Mouse (Mus musculus): ENCODE results near the gene Rap1gds1. TPM values are rescaled to one million over a fixed set of nuclear protein-coding genes. Genes with fewer than 3 reads are reported as not detected.

The Rap1gds1 gene
- total RNA-seq (2014; rRNA removed) (83.6 and 88.5 TPM in 2 replicates), polyA plus RNA-seq (2015; fragmentation: Nextera tagmentation; extraction: Ambion mirVana) (48.5 and 63.9 TPM in 2 replicates)

- Histone ChIP-seq H3K9me3 (ENCODE audit: low read length) (no peaks in the 10 kb centered on the region), H3K4me2 (ENCODE audit: low read depth) (peak within 1 kb of the TSS; percentile 89), H3K27me3 (ENCODE audit: insufficient read depth, low read length) (no peaks in the 10 kb centered on the region), H3K27ac (ENCODE audit: low read depth, low read length) (peak within 1 kb of the TSS; percentile 94), H3K4me1 (ENCODE audit: insufficient read depth) (no peaks in the 10 kb centered on the region; the same call in 1 of the 2 replicates), H3K9ac (peak within 1 kb of the TSS; percentile 90), H3K4me3 (ENCODE audit: low read depth, low read length) (peak within 1 kb of the TSS; percentile 82), H3K36me3 (ENCODE audit: insufficient read depth) (no peaks in the 10 kb centered on the region)
- DNase-seq: peak; percentile 51
- under 1% methylated on average over 75 of the region's 97 CpGs for WGBS
- peak; percentile 57 for ATAC-seq
- no peak for TF ChIP-seq CTCF (IDR thresholded peaks at IDR 0.05; ENCODE audit: low read depth)
These were observed at the start of gene Rap1gds1 for GRCm38 (mm10) chr3:139074484-139075211. Gene Rap1gds1, minus strand, starts transcription at chr3:139075201.

- DNase-seq (no peak), ATAC-seq (no peak)
- Histone ChIP-seq H3K9ac (no peak overlapping the region), H3K27ac (ENCODE audit: low read depth, low read length) (no peak overlapping the region), H3K36me3 (ENCODE audit: insufficient read depth) (no peaks in the 10 kb centered on the region), H3K4me2 (ENCODE audit: low read depth) (no peak overlapping the region), H3K4me1 (ENCODE audit: insufficient read depth) (no peaks in the 10 kb centered on the region), H3K27me3 (ENCODE audit: insufficient read depth, low read length) (no peaks in the 10 kb centered on the region), H3K9me3 (ENCODE audit: low read length) (no peaks in the 10 kb centered on the region), H3K4me3 (ENCODE audit: low read depth, low read length) (no peak overlapping the region)
- TF ChIP-seq CTCF (IDR thresholded peaks at IDR 0.05; ENCODE audit: low read depth): no peak
These were observed 43.4 kb upstream of the Rap1gds1 start for GRCm38 (mm10) chr3:139118446-139118845.

DNA sequence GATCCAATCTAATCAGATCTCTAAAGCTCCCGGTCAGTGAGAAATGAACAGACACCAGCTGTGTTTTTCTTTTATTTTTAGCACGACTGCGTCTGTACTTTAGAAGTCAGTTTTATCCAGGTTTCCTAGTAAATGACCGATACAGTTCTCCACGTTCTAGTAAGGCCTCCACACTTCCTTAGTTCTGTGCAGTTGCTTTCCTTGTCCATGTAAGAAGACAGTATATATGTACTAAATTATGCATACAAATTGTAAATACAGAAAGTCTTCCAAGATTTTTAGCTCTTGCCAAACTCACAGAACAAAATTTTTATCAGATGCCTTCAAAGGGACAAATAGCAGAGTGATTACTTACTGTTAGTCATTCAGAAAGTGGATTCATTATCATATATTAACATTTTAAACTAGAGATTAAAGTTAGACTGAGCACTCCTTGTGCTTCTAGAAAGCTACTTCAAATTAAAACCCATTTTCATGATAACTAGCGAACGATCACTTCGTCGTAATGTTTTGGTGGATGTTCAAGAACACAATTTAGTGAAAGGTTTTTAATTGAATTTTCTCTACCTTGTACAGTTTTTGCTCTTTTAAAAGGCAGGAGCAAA, 41.8 kb upstream of the Rap1gds1 start:
- H3K27me3 ChIP-seq (ENCODE audit: insufficient read depth, low read length): no peaks in the 10 kb centered on the region
- H3K4me3 ChIP-seq (ENCODE audit: low read depth, low read length): no peak overlapping the region
- H3K4me2 ChIP-seq (ENCODE audit: low read depth): no peak overlapping the region
- no peak for TF ChIP-seq CTCF (IDR thresholded peaks at IDR 0.05; ENCODE audit: low read depth)
- H3K36me3 ChIP-seq (ENCODE audit: insufficient read depth): no peaks in the 10 kb centered on the region
- H3K9me3 ChIP-seq (ENCODE audit: low read length): no peaks in the 10 kb centered on the region
- H3K9ac ChIP-seq: no peak overlapping the region
- 26% methylated on average over 9 of the region's 9 CpGs for WGBS
- ATAC-seq: peak; percentile 40; the same call in 1 of the 2 replicates
- H3K27ac ChIP-seq (ENCODE audit: low read depth, low read length): no peak overlapping the region
- DNase-seq: no peak
- no peaks in the 10 kb centered on the region for H3K4me1 ChIP-seq (ENCODE audit: insufficient read depth)

DNA sequence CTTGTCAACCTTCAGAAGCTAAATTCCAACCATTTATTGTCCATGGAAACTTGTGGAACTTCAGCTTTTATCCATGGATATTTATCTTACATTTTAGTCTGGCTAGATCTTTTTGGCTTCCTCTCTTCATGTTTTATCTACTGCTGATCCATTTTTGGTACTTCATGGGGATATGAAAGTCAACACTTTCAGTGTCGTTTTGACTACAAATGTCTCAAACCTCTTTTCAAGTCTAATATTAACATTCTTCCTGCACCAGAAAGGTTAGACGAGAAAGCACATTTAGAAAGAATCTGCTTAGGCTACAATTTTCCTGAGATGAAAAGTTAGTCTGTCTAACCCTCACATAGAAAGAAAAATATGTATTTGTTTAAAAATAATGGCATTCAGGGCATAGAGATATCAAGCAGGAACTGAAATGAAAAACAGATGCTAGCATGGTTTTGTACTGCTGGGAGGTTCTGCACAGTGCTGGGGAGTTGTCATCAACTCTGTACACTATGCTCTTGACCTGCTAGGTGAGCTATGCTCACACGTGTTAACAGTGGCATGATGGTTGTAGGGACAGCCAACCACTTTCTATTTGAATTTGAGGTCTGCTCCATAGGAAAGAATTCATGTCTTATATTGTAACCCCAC, 37.5 kb upstream of the Rap1gds1 start:
- DNase-seq: no peak
- H3K27me3 ChIP-seq (ENCODE audit: insufficient read depth, low read length): no peaks in the 10 kb centered on the region
- no peak overlapping the region for H3K4me2 ChIP-seq (ENCODE audit: low read depth)
- no peaks in the 10 kb centered on the region for H3K9me3 ChIP-seq (ENCODE audit: low read length)
- H3K36me3 ChIP-seq (ENCODE audit: insufficient read depth): no peaks in the 10 kb centered on the region
- WGBS: 65% methylated on average over 3 of the region's 3 CpGs
- no peak for TF ChIP-seq CTCF (IDR thresholded peaks at IDR 0.05; ENCODE audit: low read depth)
- no peak overlapping the region for H3K4me3 ChIP-seq (ENCODE audit: low read depth, low read length)
- H3K27ac ChIP-seq (ENCODE audit: low read depth, low read length): no peak overlapping the region
- H3K4me1 ChIP-seq (ENCODE audit: insufficient read depth): no peaks in the 10 kb centered on the region
- no peak overlapping the region for H3K9ac ChIP-seq
- no peak for ATAC-seq

GRCm38 (mm10) chr3:139111877-139112276, 36.9 kb upstream of the Rap1gds1 start:
- TF ChIP-seq CTCF (IDR thresholded peaks at IDR 0.05; ENCODE audit: low read depth): no peak
- H3K4me2 ChIP-seq (ENCODE audit: low read depth): no peak overlapping the region
- H3K4me3 ChIP-seq (ENCODE audit: low read depth, low read length): no peak overlapping the region
- H3K4me1 ChIP-seq (ENCODE audit: insufficient read depth): no peaks in the 10 kb centered on the region
- H3K27ac ChIP-seq (ENCODE audit: low read depth, low read length): no peak overlapping the region
- H3K27me3 ChIP-seq (ENCODE audit: insufficient read depth, low read length): no peaks in the 10 kb centered on the region
- DNase-seq (no peak), ATAC-seq (no peak; the same call in 1 of the 2 replicates)
- no peaks in the 10 kb centered on the region for H3K9me3 ChIP-seq (ENCODE audit: low read length)
- no peaks in the 10 kb centered on the region for H3K36me3 ChIP-seq (ENCODE audit: insufficient read depth)
- 64% methylated on average over 2 of the region's 2 CpGs for WGBS
- H3K9ac ChIP-seq: no peak overlapping the region

GRCm38 (mm10) chr3:139108176-139108575, 33.2 kb upstream of the Rap1gds1 start:
- DNase-seq: no peak
- 83% methylated on average over 5 of the region's 5 CpGs for WGBS
- no peak for ATAC-seq
- Histone ChIP-seq H3K4me1 (ENCODE audit: insufficient read depth) (no peaks in the 10 kb centered on the region), H3K36me3 (ENCODE audit: insufficient read depth) (no peaks in the 10 kb centered on the region), H3K4me2 (ENCODE audit: low read depth) (no peak overlapping the region), H3K9ac (no peak overlapping the region), H3K4me3 (ENCODE audit: low read depth, low read length) (no peak overlapping the region), H3K27ac (ENCODE audit: low read depth, low read length) (no peak overlapping the region), H3K27me3 (ENCODE audit: insufficient read depth, low read length) (no peaks in the 10 kb centered on the region), H3K9me3 (ENCODE audit: low read length) (no peaks in the 10 kb centered on the region)
- no peak for TF ChIP-seq CTCF (IDR thresholded peaks at IDR 0.05; ENCODE audit: low read depth)

DNA sequence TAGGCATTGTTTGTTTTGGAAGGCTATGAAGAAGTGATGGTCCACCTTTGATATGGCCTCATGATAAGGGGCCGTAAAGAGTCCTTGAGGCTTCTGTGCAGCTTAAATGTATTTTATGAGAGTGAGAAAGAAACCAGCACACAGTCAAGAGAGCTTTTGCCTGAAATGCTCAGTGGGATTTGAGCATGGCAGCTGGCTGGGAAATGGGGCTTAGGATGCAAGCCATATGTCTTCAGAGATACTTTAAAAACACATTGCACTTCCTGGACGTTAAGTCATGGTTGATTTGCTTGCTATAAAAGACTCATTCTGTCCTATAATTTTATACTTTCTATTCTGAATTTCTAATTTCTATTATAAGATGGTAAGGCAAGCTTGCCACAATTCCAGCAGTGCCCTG, 28.9 kb upstream of the Rap1gds1 start:
- no peaks in the 10 kb centered on the region for H3K9me3 ChIP-seq (ENCODE audit: low read length)
- H3K27ac ChIP-seq (ENCODE audit: low read depth, low read length): no peak overlapping the region
- no peaks in the 10 kb centered on the region for H3K4me1 ChIP-seq (ENCODE audit: insufficient read depth)
- WGBS: 70% methylated on average over 2 of the region's 2 CpGs
- DNase-seq (no peak), ATAC-seq (no peak)
- no peak for TF ChIP-seq CTCF (IDR thresholded peaks at IDR 0.05; ENCODE audit: low read depth)
- H3K9ac ChIP-seq: no peak overlapping the region
- H3K36me3 ChIP-seq (ENCODE audit: insufficient read depth): no peaks in the 10 kb centered on the region
- no peak overlapping the region for H3K4me2 ChIP-seq (ENCODE audit: low read depth)
- H3K27me3 ChIP-seq (ENCODE audit: insufficient read depth, low read length): no peaks in the 10 kb centered on the region
- no peak overlapping the region for H3K4me3 ChIP-seq (ENCODE audit: low read depth, low read length)

Measured in forebrain, postnatal 0 days (tissue).